1 mouse cellular context compared by ENCODE assay signal in genomic region chr4:134061166-134061830, GRCm38 (mm10).
TF ChIP-seq lines count a peak whose summit lies in the region.

No protein-coding gene starts in this region.

TF ChIP-seq in MEL, 35 proteins besides CTCF, POLR2A, EP300 and RAD21 (continued from another document):
- TF ChIP-seq TBP (IDR thresholded peaks at IDR 0.05; ENCODE audit: low read depth, low read length) (peak; percentile 49; the same call in 1 of the 2 replicates), USF2 (IDR thresholded peaks at IDR 0.05; ENCODE audit: borderline replicate concordance in 1 of 2, insufficient read depth in 1 of 2, low read depth in 1 of 2, low read length in 2 of 2) (no peak), E2F4 (IDR thresholded peaks at IDR 0.05; ENCODE audit: borderline replicate concordance, low read depth, low read length) (no peak), USF1 (IDR thresholded peaks at IDR 0.05; ENCODE audit: low read depth, low read length) (no peak), MAZ (IDR thresholded peaks at IDR 0.05; ENCODE audit: low read depth, low read length) (no peak), POLR2AphosphoS5 (IDR thresholded peaks at IDR 0.05; ENCODE audit: borderline replicate concordance, low read depth, low read length) (no peak), SIN3A (IDR thresholded peaks at IDR 0.05; ENCODE audit: low read length) (peak; percentile 55), NRF1 (IDR thresholded peaks at IDR 0.05; ENCODE audit: insufficient read depth, low read depth, low read length, poor library complexity, severe bottlenecking) (no peak)
